Mouse (Mus musculus) midbrain, embryonic 16.5 days (tissue): ENCODE results near the gene Gm17542. TPM values are rescaled to one million over a fixed set of nuclear protein-coding genes. Genes with fewer than 3 reads are reported as not detected.

Source experiments
- ATAC-seq: fragments of 200-750 bp; cut with Nextera tagmentation; 2 replicates; pipeline ENCODE4 v1.8.0; 2017; ENCODE audit warnings: moderate TSS enrichment
- H3K27ac ChIP-seq: fragments of 300-500 bp; sonication (generic); 2 replicates; pipeline ENCODE4 v1.5.1; 2014; ENCODE audit warnings: mild to moderate bottlenecking, low read length, mixed read lengths
- H3K27me3 ChIP-seq: fragments of 300-500 bp; sonication (generic); 2 replicates; pipeline ENCODE4 v1.6.1; 2014; ENCODE audit warnings: low read depth, low read length, mixed read lengths; ENCODE audit not compliant: control insufficient read depth, insufficient read depth
- H3K36me3 ChIP-seq: fragments of 300-500 bp; sonication (generic); 2 replicates; pipeline ENCODE4 v1.6.1; 2014; ENCODE audit warnings: mild to moderate bottlenecking, low read length, moderate library complexity, mixed read lengths; ENCODE audit not compliant: control insufficient read depth, insufficient read depth
- H3K4me1 ChIP-seq: fragments of 300-500 bp; sonication (generic); 2 replicates; pipeline ENCODE4 v1.6.1; 2014; ENCODE audit warnings: mild to moderate bottlenecking, low read length, mixed read lengths; ENCODE audit not compliant: control insufficient read depth, insufficient read depth
- H3K4me2 ChIP-seq: fragments of 300-500 bp; sonication (generic); 2 replicates; pipeline ENCODE4 v1.6.1; 2014; ENCODE audit warnings: mild to moderate bottlenecking, low read length, mixed read lengths
- H3K4me3 ChIP-seq: fragments of 300-500 bp; sonication (generic); 2 replicates; pipeline ENCODE4 v1.5.1; 2014; ENCODE audit warnings: low read depth, mild to moderate bottlenecking, low read length, moderate library complexity, mixed read lengths
- H3K9ac ChIP-seq: fragments of 300-500 bp; sonication (generic); 2 replicates; pipeline ENCODE4 v1.6.1; 2014; ENCODE audit warnings: low read depth, low read length, mixed read lengths
- H3K9me3 ChIP-seq: fragments of 300-500 bp; sonication (generic); replicated peaks from 2 replicates; pipeline ENCODE4 v1.6.1; 2014; ENCODE audit warnings: mild to moderate bottlenecking, low read length, mixed read lengths; ENCODE audit not compliant: control insufficient read depth, poor library complexity, severe bottlenecking
- WGBS: fragments of 180-500 bp; shearing (Covaris S2); extraction: QIAGEN DNeasy Blood & Tissue Kit; methylation state at CpG from one replicate; pipeline ENCODE4 v1.1.7; 2014; 5-methylcytosine and 5-hydroxymethylcytosine counted together
- polyA plus RNA-seq: library from polyadenylated mRNA; unstranded; fragments of >200 nt; fragmentation: Nextera tagmentation; extraction: Ambion mirVana; gene quantifications from 2 replicates; pipeline ENCODE4 v1.2.1, GENCODE M21; 2015

The Gm17542 gene
- polyA plus RNA-seq, 1 experiment from 2014 or later: not detected

DNA sequence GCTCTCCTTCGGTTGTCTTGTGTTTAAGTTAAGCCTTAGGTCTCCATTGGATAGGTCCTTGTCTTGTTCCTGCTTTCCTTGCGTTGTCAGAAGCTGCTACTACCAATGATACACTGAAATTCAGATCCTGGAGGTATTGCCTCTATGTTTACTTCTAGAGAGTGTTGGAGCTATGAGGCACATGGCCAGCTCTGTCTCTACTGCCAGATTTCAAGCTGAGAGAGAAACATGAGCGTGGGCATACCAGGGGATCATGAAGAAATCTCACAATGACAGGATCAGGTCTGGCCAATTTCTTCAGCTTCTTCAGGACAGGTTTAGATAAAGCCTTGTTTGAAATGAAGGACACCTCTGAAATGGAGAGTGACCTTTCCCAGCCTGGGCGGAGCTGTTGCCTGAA lies 19.1 kb downstream of the Gm17542 start:
- H3K9me3 ChIP-seq: no peaks in the 10 kb centered on the region
- H3K4me1 ChIP-seq: peaks cover 12% of the 10 kb centered on the region
- no peak overlapping the region for H3K9ac ChIP-seq
- no peaks in the 10 kb centered on the region for H3K27me3 ChIP-seq
- H3K27ac ChIP-seq: no peak overlapping the region
- H3K36me3 ChIP-seq: no peaks in the 10 kb centered on the region
- WGBS: 90% methylated on average over 4 of the region's 4 CpGs
- H3K4me2 ChIP-seq: no peak overlapping the region
- H3K4me3 ChIP-seq: no peak overlapping the region
- ATAC-seq: no peak

DNA sequence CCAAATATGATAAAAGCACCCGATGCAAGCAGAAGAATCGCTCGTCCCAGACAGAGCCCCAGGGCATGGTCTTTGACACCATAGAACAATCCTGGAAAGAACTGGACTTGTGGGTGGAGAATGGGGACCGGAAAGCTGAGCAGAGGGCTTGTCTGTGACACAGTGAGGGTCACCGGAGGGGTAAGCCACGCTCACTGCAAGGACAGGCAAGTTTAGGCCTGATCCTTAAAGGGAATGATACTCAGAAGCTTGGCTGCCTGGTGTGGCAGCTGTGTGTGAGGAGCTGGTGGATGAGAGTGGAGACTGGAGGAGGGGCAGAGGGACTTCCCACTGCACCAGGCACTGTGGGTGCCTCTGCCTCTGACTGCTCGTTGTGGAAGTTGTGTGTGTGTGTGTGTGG lies 27.0 kb downstream of the Gm17542 start:
- Histone ChIP-seq H3K9ac (no peak overlapping the region), H3K4me2 (no peak overlapping the region), H3K4me3 (no peak overlapping the region), H3K36me3 (no peaks in the 10 kb centered on the region), H3K4me1 (peaks cover 2% of the 10 kb centered on the region; the same call in 1 of the 2 replicates), H3K9me3 (no peaks in the 10 kb centered on the region; the same call in 1 of the 2 replicates), H3K27ac (no peak overlapping the region), H3K27me3 (no peaks in the 10 kb centered on the region)
- ATAC-seq: no peak
- 83% methylated on average over 6 of the region's 7 CpGs for WGBS

DNA sequence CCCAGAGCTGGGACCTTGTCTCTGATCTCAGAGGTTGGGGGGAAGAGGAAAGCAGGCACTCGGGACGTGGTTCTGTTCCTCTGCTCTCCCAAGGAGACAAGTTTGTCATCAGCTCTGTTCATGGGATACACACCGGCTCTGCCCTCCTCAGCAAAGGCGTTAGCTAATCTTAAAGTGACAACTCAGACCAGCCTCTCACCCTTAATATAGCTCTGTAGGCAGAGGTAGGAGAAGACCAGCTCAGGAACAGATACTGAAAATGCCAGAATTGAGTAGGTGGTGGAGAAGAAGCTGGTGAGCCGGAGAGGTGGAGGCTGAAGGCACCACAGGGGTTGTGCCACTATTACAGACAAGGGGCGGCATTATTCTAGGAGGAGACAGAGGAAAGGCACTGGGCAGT lies 38.7 kb downstream of the Gm17542 start:
- Histone ChIP-seq H3K4me1 (peaks cover 5% of the 10 kb centered on the region; the same call in 1 of the 2 replicates), H3K27ac (no peak overlapping the region), H3K4me2 (no peak overlapping the region), H3K36me3 (no peaks in the 10 kb centered on the region), H3K4me3 (no peak overlapping the region), H3K27me3 (peaks cover 6% of the 10 kb centered on the region; the same call in 1 of the 2 replicates), H3K9ac (no peak overlapping the region), H3K9me3 (no peaks in the 10 kb centered on the region)
- 93% methylated on average over 6 of the region's 6 CpGs for WGBS
- no peak for ATAC-seq

DNA sequence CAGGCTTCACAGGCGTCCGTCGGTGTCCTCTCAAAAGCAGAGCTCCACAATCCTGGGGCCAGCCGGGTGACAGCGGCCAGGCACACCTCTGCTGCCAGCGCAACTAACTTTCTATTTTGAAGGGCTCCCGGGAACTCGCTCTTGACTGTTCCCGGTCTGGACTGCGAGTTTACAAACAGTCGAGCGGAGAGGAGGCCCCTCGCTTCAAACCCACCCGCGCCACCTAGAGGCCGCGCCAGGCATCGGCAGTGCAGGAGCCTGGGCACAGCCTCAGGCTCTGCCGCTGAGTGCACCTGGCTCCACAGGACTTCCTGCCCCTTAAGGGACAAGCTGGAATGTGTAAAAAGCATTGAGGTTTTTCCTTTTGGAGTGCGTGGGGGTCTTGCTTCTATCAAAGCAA lies 42.5 kb downstream of the Gm17542 start, which contains the start of gene Edar:
TSS of gene Edar (minus strand) at position 122 of the 400 bp plus-strand sequence.
- no peak within 1 kb of the TSS for H3K9ac ChIP-seq
- no peak within 1 kb of the TSS for H3K27ac ChIP-seq
- ATAC-seq: peak; percentile 74; the same call in 1 of the 2 replicates
- WGBS: 2% methylated on average over 20 of the region's 20 CpGs
- peaks cover 6% of the 10 kb centered on the region; the same call in 1 of the 2 replicates for H3K27me3 ChIP-seq
- H3K4me2 ChIP-seq: peak within 1 kb of the TSS; percentile 53
- no peaks in the 10 kb centered on the region for H3K36me3 ChIP-seq
- H3K4me3 ChIP-seq: peak within 1 kb of the TSS; percentile 23
- H3K9me3 ChIP-seq: no peaks in the 10 kb centered on the region
- H3K4me1 ChIP-seq: peaks cover 11% of the 10 kb centered on the region

DNA sequence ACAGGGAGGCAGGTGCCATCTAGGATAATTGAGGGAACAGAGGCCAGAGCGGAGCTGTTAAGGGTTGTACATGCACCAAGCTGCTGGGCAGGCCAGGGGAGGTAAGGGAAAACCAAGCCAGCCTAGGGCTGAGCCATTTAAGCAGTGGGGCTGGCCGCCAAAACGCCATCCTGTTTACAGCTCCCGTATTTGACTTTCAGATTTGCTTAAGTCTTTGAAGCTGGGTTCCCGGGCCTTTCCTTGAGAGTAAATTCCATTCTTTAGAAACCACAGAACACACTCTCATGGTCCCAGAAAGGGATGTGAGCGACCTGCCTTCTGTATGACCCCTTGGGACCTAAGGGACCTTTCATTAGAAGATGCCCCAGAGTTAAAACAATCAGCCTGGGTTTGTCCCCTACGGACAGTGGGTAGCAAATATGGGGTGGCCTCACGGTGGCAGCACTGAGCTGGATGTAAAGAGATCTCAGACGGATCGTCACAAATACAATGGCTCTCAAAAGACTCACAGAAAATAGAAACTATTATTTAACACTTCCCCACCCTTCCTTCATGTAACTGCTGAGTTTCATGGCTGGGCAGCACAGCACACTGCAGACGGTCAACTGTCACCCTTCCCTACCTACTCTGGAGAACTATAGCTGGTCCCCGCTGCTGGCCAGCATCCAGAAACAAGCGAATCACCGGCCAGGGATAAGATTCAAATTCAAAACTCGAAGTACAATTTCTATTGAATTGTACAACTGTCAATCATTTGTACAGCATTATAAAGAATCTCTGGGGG lies 44.5 kb downstream of the Gm17542 start:
- H3K4me2 ChIP-seq: peak overlapping the region; percentile 26
- peak overlapping the region; percentile 24; the same call in 1 of the 2 replicates for H3K27ac ChIP-seq
- no peaks in the 10 kb centered on the region for H3K9me3 ChIP-seq
- H3K9ac ChIP-seq: no peak overlapping the region
- peaks cover 6% of the 10 kb centered on the region; the same call in 1 of the 2 replicates for H3K27me3 ChIP-seq
- no peak overlapping the region for H3K4me3 ChIP-seq
- ATAC-seq: peak; percentile 80
- peaks cover 11% of the 10 kb centered on the region for H3K4me1 ChIP-seq
- WGBS: 26% methylated on average over 15 of the region's 15 CpGs
- H3K36me3 ChIP-seq: no peaks in the 10 kb centered on the region

DNA sequence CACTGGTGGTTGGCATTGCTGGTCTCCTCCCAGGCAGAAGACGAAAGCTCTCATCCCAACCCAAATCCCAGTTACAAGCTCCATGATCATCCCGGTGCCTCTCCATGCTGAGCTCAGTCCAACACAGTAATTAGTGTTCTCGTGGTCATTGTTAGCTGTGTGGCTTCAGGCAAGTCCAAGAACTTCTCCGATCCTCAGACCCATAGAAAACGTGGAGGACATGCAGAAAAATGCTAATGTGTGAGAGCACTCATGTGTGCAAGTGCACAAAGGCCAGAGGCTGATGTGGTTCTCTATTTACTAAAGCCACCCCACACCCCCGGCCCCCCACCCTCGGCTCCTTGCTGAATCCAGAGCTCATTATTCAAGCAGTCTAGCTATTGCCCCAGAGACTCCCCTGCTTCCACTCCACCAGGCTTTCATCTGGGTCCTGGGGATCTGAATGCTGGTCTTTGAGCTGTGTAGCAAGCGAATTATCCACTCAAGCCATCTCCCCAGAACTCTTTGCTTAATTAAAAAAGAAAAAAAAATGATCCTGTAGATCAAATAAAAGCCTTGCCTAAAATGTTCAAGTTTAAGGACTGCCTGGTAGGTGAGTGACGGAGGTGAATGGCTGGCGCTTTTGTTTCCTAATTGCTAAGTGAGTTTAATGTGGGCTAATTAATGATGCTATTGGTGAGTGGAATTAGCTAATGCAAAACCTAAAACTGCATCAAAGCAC lies 45.3 kb downstream of the Gm17542 start:
- H3K4me3 ChIP-seq: no peak overlapping the region
- peaks cover 6% of the 10 kb centered on the region; the same call in 1 of the 2 replicates for H3K27me3 ChIP-seq
- 24% methylated on average over 10 of the region's 10 CpGs for WGBS
- peak overlapping the region; percentile 24; the same call in 1 of the 2 replicates for H3K27ac ChIP-seq
- H3K9ac ChIP-seq: no peak overlapping the region
- no peaks in the 10 kb centered on the region for H3K9me3 ChIP-seq
- H3K4me1 ChIP-seq: peaks cover 11% of the 10 kb centered on the region
- H3K4me2 ChIP-seq: peak overlapping the region; percentile 26
- peak; percentile 71 for ATAC-seq
- H3K36me3 ChIP-seq: no peaks in the 10 kb centered on the region

DNA sequence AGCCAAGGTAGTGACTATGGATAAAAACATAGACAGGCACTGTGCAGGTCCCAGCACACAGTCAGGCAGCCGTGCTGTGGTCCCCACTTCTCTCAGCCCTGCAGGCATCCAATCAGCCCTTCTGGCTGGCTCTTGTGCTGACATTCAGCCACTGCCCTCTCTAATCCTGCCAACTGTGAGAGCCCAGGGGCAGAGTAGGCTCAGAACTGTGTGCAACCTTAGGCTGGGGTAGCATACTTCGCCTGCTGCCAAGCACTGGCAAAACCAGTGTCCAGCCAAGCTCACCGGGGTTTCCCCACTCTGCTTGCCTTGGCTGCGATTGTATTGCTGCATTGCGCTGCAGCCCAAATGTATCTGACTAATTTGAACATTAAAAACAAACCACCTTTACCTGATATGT lies 54.1 kb downstream of the Gm17542 start:
- peak; percentile 64 for ATAC-seq
- H3K27me3 ChIP-seq: no peaks in the 10 kb centered on the region
- no peaks in the 10 kb centered on the region for H3K4me1 ChIP-seq
- H3K9ac ChIP-seq: no peak overlapping the region
- no peaks in the 10 kb centered on the region for H3K9me3 ChIP-seq
- no peak overlapping the region for H3K27ac ChIP-seq
- WGBS: 80% methylated on average over 5 of the region's 5 CpGs
- H3K4me2 ChIP-seq: no peak overlapping the region
- no peak overlapping the region for H3K4me3 ChIP-seq
- no peaks in the 10 kb centered on the region for H3K36me3 ChIP-seq
